Mouse (Mus musculus) kidney, adult 9 months (tissue): ENCODE data around the gene Stim1.
"Not testable (repeated sequence)": the region's sequence is repeated elsewhere in the genome, so short reads cannot be mapped to it uniquely, and the experiment has no call there.

Source experiments
- DNase-seq: peaks from one replicate; pipeline ENCODE4 v3.0.0; 2022

Gene Stim1

DNA sequence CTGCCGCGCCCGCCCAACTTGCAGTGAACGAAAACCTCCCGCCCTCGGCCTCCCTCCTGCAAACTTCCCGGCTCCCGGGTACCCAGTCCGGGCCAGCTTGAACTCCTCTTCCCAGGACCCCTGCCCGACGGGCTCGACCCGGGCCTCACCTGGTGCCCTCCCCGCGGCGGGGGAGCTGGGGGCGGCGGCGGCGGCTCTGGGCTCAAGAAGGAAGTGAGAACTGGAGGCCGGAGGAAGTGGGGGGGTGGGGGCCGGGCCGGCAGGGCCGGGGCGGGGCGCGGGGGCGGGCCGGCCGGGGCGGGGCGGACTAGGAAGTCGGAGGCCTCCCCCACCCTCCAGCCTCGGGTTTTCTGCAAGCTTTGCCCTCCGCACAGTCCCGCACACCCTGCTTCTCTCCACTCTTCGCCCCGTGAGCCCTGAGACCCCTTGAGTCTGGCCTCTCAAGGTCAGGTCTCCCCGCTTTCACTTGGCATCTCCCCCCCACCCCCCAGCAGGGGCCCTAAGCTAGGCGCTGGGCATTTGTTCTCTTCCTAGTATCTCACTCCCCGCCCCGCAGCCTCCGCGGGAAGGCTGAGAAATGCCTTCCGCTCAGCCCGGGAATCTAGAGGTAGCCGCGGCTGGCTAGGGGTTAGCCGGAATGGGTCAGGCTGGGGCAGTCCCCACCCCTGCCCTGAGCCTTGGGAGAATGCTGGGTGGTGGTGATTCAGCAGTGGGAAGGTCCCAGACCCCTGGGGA is 17.5 kb upstream of the Stim1 start:
- peak; percentile 73 for DNase-seq

DNA sequence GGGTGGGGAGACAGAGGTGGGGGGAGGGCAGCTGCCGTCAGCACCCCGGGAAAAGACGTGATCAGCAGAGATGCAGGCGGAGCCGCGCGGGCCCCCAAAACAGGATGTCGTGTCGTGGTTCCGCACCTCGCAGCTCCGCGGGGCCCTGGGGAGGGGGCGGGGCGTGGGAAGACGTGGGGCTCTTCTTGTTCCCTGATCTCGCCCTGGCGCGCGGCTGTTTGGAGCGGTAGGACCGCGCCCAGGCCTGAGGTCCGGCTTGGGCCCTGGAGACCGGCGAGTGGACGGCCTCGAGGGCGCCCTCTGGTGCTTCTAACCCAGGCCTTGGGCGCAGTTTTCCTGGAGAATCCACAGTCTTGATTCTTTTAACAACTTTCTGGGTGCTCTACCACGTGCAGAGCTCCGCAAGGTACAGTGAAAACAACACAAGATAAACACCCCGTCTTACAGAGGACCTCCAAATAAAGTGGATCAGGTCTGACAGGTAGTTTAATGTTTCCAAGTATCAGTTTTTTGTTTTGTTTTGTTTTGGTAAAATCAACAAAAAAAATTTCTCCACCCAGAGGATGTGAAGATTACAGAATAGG is 16.9 kb upstream of the Stim1 start:
- peak; percentile 94 for DNase-seq

DNA sequence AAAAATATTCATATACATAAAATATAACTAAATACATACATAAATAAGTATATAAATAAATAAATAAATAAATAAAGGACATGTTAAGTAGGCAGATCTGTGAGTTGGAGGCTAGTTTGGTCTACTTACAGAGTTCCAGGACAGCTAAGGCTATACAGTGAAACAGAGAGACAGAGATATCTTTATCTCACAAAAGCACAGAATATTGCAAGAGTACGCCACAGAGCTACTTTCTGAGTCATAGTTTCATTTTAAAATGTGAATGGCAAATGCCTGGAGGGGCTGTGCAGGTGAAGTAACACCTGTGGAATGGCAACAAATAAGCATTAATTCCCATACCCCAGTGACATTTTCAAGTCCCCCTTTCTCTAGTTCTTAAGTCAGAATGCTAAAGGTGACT is 14.0 kb upstream of the Stim1 start:
- no peak for DNase-seq

DNA sequence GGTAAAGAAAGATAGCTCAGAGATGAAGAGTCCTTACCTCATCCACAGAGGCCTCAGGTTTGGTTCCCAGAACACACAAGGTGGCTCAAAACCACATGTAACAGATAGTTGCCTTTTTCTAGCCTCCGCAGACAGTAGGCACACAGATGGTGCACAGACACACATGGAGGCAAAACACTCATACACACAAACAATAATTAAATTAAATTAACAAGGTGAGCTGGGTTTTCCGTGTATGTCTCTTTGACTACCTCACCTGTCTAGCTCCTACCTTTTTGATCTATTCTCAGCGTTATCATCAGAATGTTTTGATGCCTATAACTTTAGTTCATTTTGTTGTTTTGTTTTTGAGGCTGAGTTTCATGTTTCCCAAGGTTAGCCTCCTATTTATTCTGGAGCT is 11.7 kb upstream of the Stim1 start, which contains the start of gene Rhog:
TSS of gene Rhog (minus strand) at position 101 of the 400 bp plus-strand sequence.
- no peak for DNase-seq

DNA sequence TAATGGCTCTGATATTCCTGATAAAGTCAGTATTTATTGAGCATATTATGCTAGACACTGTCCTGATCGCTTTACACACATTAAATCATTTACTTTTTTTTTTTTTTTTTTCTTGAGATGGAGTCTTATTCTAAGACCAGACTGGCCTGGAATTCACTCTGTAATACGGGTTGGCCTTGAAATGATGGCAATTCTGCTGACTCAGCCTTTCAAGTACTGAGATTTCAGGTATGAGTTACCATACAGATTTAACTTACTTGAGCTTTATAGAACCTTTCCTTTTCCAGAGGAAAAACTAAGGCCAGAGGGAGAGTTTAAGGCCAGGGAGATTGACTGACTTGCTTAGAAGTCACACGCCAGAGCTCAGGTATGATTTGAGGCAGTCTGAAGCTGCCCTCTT is 11.0 kb upstream of the Stim1 start:
- DNase-seq = no peak

DNA sequence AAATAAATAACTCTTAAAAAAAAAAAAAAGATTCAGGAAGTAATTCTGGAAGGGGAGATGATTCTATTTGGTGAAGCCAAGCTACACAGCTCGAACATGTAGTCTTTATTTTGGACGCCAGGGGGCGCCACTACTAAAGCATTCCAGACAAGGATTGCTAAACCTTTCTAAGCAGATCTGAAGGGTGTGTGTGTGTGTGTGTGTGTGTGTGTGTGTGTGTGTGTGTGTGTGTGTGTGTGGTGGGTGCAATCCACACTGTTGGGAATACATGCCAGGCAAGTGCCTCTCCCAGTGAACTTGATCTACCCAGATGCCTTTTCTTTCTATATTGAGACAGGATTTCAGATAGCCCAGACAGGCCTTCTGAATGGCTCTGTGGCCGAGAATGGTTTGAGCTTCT is 9.4 kb upstream of the Stim1 start:
- peak; percentile 79 for DNase-seq

DNA sequence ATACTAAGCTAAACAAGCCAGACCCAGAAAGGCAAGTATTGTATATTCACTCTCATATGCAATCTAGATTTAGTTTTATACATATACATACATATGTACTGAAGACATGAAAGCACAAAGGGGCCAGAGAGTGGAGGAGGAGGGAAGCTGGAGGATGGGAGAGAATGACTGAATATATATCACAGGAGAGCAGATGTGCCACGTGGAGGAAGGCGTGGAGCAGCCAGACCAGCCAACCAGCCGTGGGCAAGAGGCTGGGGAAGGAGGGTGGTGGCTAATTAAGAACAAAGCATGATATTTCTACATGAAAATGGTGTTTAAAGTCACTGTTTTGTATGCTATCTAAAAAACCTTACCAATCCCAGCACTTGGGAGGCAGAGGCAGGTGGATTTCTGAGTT is 8.9 kb upstream of the Stim1 start:
- DNase-seq = no peak

DNA sequence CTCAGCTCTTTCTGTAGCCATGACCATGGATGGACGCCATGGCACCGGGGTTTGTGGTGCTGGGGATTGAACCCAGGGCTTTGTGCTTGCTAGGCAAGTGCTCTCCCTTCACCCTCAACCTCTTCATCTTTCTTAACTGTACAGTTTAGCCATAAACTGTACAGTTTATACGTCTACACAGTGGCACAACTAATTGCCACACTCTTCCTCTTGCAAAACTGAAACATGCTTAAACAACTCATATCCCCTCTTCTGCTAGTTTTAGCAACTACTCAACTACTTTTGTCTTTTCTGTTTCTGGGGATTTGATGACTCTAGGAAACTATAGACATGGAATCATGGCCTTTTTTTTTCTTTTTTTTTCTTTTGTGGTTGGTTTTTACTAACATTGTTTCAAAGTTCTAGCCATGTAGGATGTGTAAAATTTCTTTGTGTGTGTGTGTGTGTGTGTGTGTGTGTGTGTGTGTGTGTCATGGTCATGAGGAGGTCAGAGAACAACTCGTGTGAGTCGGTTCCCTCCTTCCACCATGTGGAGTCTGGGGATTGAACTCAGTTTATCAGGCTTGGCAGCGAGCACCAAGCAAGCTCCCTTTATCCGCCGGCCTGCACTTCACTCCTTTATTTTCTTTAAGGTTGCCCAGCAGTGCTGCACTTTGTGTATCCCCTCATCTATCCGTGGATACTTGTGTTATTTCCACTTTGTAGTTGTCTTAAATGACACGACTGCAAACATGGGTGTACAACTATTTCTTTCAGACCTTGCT is 7.7 kb upstream of the Stim1 start:
- DNase-seq = no peak

DNA sequence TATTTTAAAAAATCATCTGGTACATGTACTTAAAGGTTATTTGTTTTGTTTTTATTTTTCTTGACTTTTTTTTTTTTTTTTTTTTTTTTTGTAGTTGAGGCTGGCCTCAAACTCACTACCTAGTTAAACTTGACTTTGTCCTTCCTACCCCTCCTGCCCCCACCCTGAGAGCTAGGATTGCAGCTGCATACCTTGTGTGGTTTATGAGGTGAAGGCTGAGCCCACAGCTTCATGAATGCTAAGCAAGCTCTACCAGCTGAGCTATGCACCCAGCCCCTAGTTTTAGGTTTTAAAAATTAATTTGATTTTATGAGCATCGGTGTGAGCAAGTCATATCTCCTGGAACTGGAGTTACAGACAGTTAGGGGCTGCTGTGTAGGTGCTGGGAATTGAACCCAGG is 7.1 kb upstream of the Stim1 start:
- no peak for DNase-seq

DNA sequence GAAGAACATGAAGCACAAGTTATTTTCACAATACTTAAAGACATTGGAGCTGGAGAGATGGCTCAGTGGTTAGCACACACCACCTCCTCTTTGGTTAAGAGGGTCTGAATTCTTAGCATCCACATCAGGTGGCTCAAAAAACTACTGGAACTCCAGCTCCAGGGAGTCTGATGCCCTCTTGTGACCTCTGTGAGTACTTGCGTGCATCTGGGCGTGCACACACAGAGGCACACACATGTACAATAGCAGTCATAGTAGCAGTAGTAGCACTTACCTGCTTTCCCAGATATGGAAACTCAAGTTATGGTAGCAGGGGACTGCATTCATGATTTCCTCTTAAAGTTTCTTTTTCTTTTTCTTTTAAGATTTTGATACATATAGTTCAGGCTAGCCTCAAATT is 4.6 kb upstream of the Stim1 start:
- DNase-seq = no peak

DNA sequence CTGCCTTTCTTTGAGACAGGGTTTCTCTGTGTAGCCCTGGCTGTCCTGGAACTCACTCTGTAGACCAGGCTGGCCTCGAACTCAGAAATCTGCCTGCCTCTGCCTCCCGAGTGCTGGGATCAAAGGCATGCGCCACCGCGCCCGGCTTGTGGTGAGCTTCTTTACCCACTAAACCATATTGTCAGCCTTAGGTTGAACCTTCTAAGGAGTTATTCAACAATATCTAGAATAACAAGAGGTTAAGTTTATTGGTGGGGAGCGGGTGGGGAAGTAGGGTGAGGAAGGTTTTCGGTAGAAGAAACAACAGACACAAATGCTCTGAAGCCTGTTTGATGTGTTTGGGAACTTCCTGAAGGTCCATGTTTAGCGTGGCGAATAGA is 1.6 kb upstream of the Stim1 start:
- not testable (repeated sequence) for DNase-seq

DNA sequence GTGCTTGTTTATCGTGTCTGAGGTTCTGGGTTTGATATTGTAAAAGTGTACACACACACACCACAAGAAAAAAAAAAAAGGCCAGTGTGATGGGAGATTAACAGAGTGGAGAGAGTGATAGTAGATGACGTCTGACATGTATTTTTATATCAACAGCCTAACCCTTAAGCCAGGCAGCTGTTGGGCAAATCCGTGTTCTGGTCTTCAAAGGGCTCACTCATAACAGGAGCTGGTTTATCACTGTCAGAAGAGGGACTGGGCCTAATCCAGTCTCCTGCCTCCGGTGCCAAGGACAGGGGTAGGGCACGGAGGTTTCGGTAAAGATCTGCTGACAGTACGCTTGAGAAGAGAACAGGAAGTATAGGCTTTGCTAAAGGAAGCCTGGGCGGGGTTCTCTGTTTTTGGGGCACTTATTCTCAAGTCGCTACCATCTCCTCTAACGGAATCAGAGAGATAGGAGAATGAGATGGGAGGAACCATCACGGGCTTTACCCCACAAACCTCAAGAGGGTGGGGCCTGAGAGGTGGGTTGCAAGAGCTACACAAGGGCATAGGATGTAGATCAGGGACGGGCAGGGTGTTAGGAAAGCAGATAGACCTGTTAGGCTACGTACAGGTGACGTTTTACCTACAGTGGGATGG is 1.1 kb upstream of the Stim1 start:
- no peak for DNase-seq

DNA sequence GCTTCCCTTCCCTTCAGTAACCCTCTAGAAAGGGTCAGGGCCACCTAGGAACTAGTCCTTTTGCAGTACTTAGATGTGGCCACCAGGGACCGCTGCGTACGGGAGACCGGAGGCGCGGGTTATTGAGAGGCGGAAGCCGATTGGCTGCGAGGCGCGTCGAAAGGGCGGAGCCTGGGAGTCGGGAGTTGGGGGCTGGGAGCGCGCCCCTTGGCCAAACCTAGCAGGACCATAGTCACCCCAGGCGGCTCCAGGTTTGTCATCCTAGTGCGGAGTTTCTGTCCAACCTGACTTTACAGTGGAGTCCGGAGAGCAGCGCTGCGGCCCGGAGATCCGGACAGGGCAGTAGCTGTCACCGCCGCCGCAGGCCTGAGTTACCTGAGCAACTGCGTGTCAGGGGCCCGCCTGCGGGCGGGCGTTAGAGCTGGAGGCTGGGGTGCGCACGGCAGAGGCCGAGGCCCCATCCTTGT is 460 bp upstream of the Stim1 start:
- DNase-seq = peak; percentile 95

DNA sequence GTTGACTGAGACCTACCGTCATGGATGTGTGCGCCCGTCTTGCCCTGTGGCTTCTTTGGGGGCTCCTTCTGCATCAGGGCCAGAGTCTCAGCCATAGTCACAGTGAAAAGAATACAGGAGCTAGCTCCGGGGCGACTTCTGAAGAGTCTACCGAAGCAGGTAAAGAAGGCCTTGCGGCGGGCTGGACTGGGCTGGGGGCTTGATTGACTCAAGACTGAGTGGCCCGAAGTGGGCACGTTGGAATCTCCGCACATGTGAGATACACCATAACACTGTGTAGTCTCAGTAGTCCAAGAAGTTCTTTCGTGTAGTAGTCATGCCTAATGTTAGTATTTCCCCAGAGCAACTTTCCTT is 766 bp downstream of the Stim1 start:
- DNase-seq = no peak

DNA sequence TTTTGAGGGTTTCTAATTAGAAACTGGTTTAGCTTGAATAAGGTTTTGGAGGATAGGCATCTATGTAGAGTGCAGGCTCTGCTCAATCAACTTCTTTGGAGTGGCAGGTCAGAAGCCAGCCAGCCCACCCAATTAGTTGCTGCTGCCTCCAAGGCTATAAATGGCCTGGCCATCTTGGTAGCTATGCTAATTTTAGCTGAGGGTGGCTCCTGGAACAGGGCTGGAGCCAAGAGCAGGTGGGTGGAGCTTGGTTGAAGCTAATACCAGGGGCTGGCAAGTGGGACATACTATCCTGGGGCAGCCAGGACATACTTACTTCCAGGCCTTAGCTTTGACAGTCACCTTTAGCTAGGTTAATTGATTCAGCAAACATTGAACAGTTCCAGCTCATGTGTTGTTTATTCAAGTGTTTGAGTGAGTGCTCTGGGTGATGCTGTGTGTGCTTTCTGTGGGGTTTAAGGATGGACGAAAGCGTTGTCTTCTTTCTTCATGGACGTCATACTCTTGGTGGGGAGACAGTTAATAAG is 4.9 kb downstream of the Stim1 start:
- DNase-seq = no peak

DNA sequence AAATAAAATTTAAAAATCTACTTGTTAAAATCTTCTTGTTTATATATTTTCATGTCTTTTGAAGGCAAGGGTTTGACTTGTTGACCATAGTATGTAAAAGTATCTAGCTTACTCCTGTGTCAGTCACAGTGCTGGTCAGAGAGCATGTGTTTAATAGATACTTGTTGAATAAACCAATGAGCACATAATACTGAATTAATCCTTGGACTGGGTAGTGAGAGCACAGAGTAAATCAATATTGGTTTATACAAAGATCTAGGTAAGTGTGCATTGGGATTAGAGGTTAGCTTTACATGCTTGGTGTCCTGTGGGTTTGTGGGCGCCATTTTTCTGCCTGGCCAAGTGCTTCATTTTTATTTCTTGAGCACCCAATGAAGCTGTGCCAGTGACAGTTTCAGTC is 13.8 kb downstream of the Stim1 start:
- no peak for DNase-seq

DNA sequence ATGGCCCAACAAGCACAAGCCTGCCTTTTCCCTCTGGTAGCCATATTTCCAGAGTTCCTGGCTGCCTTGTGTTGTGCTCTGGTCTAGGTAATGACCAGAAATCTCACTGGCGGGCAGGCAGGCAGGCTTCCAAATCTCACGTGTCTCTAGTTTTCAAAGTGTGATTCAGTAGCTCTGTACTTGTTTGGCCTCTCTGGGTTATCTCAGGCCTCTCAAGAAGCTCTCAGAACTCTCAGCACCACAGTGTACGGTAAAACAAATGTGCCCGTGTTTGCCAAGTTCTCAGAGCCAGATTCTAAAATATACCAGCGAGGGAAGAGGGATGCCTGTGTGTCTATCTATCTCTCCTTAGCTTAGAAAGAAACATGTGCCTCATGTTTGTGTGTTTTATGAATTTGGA is 14.7 kb downstream of the Stim1 start:
- DNase-seq = no peak

DNA sequence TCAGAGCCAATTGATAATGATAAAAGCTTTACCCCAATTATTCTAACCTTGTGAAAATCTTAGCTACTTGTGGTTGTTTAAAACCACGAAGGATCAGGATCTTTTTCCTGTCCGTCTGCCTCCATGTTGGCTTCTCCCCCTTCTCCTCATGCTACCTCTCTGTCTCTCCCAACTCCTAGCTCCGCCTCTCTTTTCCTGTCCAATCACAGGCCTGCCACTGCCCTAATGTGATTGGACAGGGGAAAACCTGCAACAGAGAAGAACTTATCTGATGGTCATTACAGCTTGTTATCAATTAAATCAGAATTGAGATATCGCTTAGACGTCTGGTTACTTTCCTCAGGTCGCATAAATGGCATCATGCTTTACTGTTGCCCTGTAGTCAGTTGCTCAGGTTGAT is 21.9 kb downstream of the Stim1 start:
- no peak for DNase-seq

DNA sequence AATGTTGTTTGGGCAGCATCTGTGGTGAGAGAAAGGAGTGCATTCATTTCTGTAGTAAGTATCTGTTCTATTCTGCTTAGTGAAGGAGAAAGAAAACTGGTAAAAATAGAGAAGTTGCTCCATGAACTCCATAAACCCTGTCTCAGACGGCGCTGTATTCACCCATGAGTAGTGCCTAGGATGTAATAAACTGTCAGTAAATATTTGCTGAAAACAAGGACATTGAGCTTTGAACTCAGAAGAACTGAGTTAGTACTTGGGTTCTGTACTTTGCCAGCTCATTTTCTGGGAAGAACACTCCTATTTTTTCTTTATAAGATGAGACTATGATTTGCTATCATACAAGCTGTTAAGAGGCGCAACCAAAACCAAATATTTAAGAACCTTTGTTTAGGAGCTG is 24.6 kb downstream of the Stim1 start:
- DNase-seq = peak; percentile 13

DNA sequence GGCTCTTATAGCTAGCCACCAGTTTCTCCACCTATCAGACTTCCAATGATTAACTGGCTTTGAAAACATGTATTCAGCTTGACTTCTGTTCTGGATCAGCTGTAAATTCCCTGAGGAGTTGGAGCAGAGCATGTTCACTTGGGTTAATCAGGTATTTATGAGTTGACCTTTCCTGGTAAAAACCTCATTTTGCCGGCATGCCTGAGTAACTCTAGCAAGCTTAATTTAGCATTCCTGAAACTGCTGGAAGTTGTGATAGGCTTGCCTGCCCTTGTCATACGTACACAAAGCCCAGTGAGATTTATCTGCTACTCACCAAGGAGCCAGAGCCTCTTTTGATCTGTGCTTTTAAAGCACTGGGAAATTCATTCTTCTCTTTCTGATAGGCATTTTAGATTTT is 25.6 kb downstream of the Stim1 start:
- DNase-seq = peak; percentile 84

DNA sequence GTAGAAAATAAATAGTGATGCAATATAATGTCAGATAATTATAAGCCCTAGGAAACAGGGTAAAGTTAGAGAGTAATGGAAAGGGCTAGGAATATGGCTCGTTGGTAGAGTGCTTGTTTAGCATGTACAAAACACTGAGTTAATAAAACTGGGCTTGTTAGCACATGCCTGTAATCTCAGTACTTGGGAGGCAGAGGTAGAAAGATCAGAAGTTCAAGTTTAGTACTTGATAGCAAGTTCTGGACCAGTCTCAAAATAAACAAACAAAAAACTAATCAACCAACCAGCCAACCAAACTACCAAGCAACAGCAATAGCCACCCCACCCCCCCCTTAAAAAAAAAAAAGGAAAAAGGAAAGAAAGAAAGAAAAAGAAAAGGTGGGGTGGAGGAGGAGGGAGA is 33.2 kb downstream of the Stim1 start:
- DNase-seq = no peak

DNA sequence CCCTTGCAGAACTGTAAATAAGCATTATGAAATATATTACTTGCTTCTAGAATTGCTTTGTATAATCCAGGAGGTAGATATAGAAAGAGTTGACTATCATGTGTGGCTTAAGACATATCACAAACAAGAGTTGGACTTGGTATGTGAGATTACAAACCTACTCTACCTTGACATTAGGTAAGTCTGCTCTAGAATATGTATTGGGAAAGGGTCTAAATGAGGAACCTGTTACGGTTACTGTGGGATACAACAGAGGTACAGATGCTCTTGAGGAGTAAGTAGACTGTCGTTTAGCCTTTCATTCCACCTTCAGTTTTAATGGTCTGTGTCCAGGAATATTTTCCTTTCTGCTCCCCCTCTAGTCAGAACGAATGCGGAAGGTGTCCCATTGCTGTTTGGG is 34.9 kb downstream of the Stim1 start:
- DNase-seq = no peak

DNA sequence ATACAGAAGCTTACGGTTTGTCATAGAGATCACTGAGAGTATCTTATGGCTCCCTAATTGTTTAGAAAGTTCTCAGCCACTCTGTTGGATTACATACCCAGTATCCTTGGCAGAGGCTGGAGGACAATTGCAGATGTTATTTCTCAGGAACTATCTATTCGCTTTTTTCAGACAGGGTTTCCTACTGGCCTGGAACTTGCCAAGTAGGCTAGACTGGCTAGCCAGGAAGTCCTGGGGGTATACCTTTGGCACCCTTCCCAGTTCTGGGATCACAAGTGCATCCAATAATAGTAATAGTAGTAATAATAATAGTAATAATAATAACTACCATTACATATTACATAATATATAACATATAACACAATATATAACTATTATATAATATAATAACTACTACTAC is 38.0 kb downstream of the Stim1 start:
- DNase-seq = no peak

DNA sequence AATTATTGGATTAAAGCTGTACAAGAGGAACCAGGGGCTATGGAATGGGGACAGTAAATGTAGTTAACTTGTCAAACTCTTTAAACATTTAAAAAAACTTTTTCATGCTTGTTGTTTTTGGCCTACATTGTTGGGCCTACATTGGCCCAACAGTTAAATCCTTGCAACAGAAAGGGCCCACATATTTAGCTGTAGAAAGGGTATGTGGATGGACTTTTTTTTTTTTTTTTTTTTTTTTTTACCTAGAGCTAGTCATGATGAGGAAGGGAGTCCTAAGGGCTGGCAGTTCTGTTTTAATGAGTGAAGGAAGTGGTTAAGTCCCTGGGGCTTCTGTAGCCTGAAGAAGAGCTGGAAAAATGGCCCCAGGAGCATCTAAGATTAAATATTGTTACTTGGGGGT is 42.7 kb downstream of the Stim1 start:
- no peak for DNase-seq
